Mouse (Mus musculus): Measurements from ENCODE around the gene Cck.

DNA sequence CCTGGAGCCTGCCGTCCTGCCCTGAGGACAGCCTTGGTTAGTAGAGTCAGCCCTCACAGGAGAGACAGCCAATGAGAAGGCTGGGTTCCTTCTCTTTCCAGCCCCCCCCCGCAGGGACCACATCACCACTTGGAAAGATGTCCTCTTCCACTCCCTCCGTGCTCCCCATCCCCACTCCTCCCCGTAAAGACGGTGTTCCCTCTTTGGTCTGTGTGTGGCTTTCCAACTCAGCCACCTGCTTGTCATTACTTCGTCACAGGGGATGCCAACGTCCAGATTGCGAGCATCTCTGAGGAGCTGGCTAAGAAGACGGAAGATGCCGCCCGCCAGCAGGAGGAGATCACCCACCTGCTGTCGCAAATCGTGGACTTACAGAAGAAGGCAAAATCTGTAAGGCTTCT lies 49.1 kb downstream of the Cck start:
- no peak for TF ChIP-seq CTCF (conservative IDR thresholded peaks at IDR 0.05; ENCODE audit: low read length)
- TF ChIP-seq POU5F1 (IDR thresholded peaks at IDR 0.05; ENCODE audit: borderline replicate concordance, low read length) = no peak
- TF ChIP-seq NANOG (IDR thresholded peaks at IDR 0.05; ENCODE audit: borderline replicate concordance, low read length) = no peak
